Mouse (Mus musculus) kidney, embryonic 15.5 days (tissue): Measurements from ENCODE around the gene Ehf. TPM values are rescaled to one million over a fixed set of nuclear protein-coding genes. Genes with fewer than 3 reads are reported as not detected.

ENCODE experiments used
- polyA plus RNA-seq: library from polyadenylated mRNA; unstranded; fragments of >200 nt; fragmentation: Nextera tagmentation; extraction: Ambion mirVana; gene quantifications from 2 replicates; pipeline ENCODE4 v1.2.1, GENCODE M21; 2015

Gene Ehf
- polyA plus RNA-seq, 1 experiment from 2014 or later, result 22.2 TPM

Other genes starting within 250 kb of the Ehf start
- 43.0 and 45.0 TPM in 2 replicates for gene Pdhx, start 229.8 kb downstream of the Ehf start, polyA plus RNA-seq
- 62.9 and 66.1 TPM in 2 replicates for gene Apip, start 229.6 kb downstream of the Ehf start, polyA plus RNA-seq
- gene Elf5, start 108.4 kb upstream of the Ehf start, polyA plus RNA-seq, result 1.5 and 2.8 TPM in 2 replicates
- 89.3 and 99.4 TPM in 2 replicates for gene Cat, start 181.9 kb upstream of the Ehf start, polyA plus RNA-seq